Mouse (Mus musculus): ENCODE data around the gene Ccr7.

The Ccr7 gene

GRCm38 (mm10) chr11:99153767-99154753 is 817 bp downstream of the Ccr7 start:
- DNase-seq (ENCODE audit: extremely low spot score): no peak

DNA sequence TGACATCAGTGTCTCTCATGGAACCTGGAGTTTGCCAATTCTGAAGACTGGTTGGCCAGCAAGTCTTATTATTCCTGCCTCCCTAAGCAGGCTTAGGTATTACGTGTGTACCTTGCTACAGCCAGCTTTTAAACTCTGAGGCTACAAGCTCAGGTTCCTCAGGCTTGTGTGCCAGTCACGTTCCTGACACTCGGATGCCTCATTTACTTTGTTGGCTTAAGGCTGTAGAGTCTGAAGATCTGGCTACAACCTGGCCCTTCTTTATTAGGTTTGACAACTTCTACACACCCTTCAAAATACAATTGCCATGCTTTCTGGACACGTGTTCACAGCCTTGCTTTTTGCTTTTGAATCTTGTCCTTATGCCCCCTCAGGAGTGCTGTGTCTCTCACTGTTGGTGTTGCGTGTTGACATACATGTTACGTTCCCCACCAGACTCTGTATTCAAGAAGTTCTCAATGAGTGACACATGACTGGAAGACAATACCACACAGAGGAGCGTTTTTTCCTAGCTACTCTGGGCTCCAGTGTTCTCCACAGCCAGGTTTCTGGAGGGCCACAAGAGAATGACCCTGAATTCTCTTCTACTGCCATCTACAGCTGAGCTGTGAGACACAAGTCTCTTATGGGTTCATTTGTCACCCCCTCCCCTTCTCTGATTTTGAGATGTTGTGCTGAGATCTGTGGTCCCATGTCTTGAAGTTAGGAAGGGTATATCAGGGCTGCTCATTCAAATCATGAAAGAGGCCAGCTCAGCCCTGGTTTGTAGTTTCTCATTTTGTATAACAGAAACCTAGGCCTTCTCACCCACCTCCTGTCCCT is 2.3 kb downstream of the Ccr7 start:
- DNase-seq (ENCODE audit: extremely low spot score): no peak

- no peak for DNase-seq (ENCODE audit: extremely low spot score)
These were observed 3.4 kb downstream of the Ccr7 start for GRCm38 (mm10) chr11:99151333-99151930.

DNA sequence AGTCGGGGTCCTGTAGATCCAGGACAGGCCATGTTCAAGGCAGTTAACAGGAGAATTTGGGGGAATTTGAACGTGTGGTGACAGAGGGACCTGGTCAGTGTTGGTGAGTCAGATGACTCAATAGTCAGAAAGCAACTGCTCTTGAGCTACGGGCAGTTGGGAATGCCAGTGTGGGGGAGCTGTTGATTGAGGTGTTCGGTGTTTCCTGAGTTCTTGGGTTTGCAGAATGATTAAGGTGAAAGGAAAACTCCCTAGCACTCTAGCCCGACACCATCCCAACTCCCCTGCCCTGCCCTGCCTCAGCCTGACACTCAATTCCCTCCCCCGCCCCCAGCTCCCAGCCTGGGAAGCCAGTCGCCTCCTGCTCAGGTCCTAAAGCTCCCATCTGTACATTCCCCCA is 4.0 kb downstream of the Ccr7 start:
- DNase-seq (ENCODE audit: extremely low spot score): no peak

DNA sequence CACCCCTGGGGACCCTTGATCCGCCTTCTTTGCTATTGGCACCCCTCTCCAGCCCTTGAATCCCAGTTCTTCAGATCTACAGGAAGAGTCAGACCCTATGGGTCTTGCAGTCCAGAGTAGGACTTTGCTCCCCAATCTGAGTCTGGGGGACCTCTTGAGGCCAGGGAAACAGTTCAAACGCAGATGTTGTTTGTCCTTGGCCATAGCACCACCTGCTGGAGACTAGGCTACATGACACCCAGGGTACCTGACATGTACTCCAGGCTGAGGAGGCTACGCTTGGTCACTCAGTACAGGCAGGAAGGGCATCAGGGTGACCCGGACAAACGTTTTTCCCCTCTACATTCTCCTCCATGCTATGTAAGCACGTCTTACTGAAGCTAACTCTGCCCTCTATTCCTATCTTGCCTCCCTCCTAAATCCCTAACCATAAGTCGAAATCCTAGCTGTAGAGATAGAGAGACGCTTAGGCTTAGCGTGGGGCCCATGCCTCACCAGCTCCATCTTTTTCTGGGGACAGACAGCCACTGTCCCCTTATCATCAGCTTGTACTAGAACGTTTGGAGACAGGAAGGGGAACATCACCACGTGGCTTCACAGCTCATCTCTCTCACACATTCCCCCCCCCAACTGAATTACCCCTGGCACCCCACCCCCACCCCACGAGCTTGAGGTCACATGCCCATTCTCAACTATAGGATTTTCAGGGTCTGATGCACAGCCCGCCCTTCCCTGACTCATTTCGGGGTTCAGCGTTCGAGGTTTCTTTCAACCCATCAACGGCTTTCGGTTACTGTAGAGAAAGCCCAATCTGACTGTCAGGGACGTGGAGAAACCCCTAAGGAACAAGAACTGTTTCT is 4.7 kb downstream of the Ccr7 start:
- peak; percentile 86 for DNase-seq (ENCODE audit: extremely low spot score)

DNA sequence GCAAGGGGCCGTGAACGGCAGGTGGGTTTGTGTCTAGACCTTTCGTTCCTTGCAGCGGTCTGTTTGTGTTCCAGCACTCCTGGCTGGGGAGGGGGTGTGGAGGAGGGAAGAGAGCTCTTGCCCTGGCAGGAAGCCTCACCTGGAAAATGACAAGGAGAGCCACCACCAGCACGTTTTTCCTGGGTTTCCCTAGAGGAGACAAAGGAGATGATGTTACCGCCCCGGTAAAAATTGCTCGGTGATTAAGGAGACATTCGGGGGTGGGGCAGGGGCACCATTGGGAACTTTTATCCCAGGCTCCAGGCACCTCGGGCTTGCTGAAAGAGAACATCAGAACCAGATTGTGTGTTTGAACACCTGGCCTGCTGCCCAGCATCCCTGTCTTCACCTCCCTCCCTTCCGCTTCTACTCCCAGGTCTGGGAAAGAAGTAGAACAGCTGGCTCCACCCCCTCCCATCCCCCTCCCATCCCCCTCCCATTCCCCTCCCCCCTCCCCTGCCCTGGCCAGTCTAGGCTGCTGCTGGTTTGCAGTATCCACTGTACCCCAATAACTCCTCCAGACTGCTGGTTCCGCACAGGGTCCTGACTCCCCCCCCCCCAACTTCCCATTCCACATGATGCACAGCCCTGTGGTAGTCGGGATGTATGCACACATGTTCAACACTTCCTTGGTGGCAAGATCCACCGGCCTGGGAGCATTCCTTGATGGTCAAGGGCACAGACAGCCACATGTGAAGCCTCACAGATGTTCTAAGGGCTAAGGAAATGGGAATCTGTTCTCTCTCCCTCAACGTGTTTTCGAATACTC is 5.8 kb downstream of the Ccr7 start:
- peak; percentile 51 for DNase-seq (ENCODE audit: extremely low spot score)

- no peak for DNase-seq (ENCODE audit: extremely low spot score)
These were observed 6.5 kb downstream of the Ccr7 start for GRCm38 (mm10) chr11:99148400-99148799.

GRCm38 (mm10) chr11:99147920-99148289 is 7.0 kb downstream of the Ccr7 start:
- DNase-seq (ENCODE audit: extremely low spot score): peak; percentile 66

- DNase-seq (ENCODE audit: extremely low spot score): peak; percentile 62
These were observed 7.6 kb downstream of the Ccr7 start for GRCm38 (mm10) chr11:99147041-99147919.

DNA sequence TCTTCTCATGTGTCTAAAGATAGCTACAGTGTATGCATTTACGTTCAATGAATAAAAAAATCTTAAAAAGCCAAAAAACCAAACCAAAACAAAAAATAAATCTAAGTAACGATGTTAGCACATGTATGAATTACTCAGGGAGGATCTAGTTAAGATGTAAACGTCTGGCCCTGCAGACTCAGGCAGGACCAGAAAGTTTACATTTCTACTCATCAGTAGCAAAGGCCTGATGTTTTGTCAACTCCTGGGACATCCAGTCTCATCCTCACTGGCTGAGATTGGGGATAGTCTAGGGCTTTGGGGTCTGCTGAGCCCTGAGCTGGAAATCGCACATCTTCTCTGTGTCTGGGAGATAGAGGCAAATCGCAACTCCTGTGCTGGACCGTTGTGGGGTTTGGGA is 8.3 kb downstream of the Ccr7 start:
- DNase-seq (ENCODE audit: extremely low spot score): no peak

- DNase-seq (ENCODE audit: extremely low spot score): no peak
These were observed 9.1 kb downstream of the Ccr7 start for GRCm38 (mm10) chr11:99145765-99146164.

- no peak for DNase-seq (ENCODE audit: extremely low spot score)
These were observed 9.9 kb downstream of the Ccr7 start for GRCm38 (mm10) chr11:99144940-99145339.

DNA sequence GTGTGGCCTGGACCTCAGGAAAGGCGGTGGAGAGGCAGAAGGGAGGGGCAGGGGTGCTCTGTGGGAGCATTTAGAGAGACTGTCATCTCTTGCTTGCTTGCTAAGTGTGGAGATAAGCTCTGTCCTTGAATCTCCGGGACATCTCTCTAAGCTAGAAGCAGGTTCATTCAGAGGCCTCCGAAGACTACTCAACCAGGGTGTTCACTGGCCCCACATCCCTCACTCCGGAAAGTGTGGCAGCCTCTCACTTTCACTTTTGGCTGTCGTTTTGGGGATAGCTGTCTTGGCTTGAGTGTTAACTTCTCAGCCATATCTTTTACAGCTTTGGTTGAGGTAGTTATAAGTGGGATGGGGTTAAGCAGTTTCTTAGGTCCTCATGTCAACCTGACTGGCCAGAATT is 10.4 kb downstream of the Ccr7 start:
- no peak for DNase-seq (ENCODE audit: extremely low spot score)

GRCm38 (mm10) chr11:99143123-99144082 is 11.5 kb downstream of the Ccr7 start:
- no peak for DNase-seq (ENCODE audit: extremely low spot score)

- no peak for DNase-seq (ENCODE audit: extremely low spot score)
These were observed 12.3 kb downstream of the Ccr7 start for GRCm38 (mm10) chr11:99142493-99143095.

DNA sequence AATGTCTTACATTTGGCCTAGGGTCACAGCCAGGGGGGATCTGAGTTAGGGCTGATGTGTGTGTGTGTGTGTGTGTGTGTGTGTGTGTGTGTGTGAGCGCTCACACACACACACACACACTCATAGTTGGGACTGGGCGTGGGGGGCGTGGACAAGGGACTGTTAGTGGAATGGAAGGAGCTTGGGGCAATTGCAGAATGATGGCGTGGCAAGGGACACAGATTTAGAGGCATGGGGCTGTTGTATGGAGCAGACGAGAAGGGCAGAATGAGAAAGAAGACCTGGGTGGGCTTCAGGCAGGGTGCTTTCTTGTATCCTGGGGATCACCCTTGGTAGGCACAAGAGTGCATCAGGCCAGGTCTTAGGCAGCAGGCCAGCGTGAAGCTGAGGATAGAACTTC is 12.8 kb downstream of the Ccr7 start:
- no peak for DNase-seq (ENCODE audit: extremely low spot score)

- no peak for DNase-seq (ENCODE audit: extremely low spot score)
These were observed 13.3 kb downstream of the Ccr7 start for GRCm38 (mm10) chr11:99141600-99141999.

DNA sequence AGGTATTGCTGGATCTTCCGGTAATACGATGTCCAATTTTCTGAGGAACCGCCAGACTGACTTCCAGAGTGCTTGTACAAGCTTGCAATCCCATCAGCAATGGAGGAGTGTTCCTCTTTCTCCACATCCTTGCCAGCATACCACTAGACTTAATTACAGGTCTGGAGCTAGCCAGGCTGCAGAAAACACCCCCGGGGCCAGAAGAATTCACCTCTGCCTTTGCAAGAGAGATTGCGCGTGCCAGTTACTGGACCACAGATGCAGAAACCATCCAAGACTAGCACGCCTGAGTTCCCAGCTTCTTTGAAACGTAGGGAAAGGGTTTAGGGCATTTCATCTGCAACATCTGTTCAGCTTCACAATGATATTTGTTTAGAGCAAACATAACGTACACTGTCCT is 15.9 kb downstream of the Ccr7 start:
- DNase-seq (ENCODE audit: extremely low spot score): no peak
